Mouse (Mus musculus): ENCODE data around the gene Gm5108. TPM values are rescaled to one million over a fixed set of nuclear protein-coding genes. Genes with fewer than 3 reads are reported as not detected.

Gm5108 gene
- not detected for polyA plus RNA-seq (2012; fragmentation: generic; extraction: Trizol)
- long read RNA-seq, experiment 1 = 0 reads
- long read RNA-seq, experiment 2 = 0 reads

DNA sequence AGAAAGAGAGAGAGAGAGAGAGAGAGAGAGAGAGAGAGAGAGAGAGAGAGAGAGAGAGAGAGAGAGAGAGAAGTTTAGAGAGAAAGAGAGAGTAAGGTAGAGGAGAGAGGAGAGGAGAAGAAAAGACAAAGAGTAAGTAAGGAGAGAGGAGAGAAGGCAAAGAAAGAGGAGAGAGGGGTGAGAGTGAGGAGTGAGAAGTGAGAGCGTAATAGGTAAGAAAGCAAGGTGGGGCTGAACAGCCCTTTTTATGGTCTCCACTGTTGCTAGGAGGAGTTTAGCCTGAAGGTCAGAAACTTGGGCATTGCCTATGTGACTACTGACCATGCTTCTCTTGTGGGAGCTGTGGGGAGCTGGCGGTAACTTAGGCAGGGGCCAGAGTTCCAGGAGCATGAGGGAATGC, at the start of gene Gm5108:
Gene Gm5108 (plus strand): TSS at position 301 of the 400 bp plus-strand sequence.
- Histone ChIP-seq H3K79me2 (ENCODE audit: control insufficient read depth, insufficient read depth) (no peaks in the 10 kb centered on the region), H3K36me3 (ENCODE audit: control insufficient read depth, insufficient read depth) (no peaks in the 10 kb centered on the region), H3K4me3 (ENCODE audit: insufficient read depth, poor library complexity, severe bottlenecking) (no peak within 1 kb of the TSS), H3ac (ENCODE audit: control insufficient read depth, insufficient read length, low read depth) (no peak within 1 kb of the TSS), H3K27me3 (ENCODE audit: control insufficient read depth, insufficient read depth, insufficient read length) (no peaks in the 10 kb centered on the region), H3K79me3 (ENCODE audit: low read depth) (no peaks in the 10 kb centered on the region)
- TF ChIP-seq CEBPB (IDR thresholded peaks at IDR 0.05; ENCODE audit: low read depth) = no peak
- no peak for TF ChIP-seq USF1 (IDR thresholded peaks at IDR 0.05; ENCODE audit: low read depth)
- no peak for TF ChIP-seq MAX (IDR thresholded peaks at IDR 0.05)
- no peak for TF ChIP-seq MYOG (IDR thresholded peaks at IDR 0.05; ENCODE audit: control insufficient read depth, extremely low read depth, insufficient read length)
- TF ChIP-seq CTCF (IDR thresholded peaks at IDR 0.05; ENCODE audit: control insufficient read depth, insufficient read depth, insufficient read length) = no peak
- TF ChIP-seq MYOD1 (IDR thresholded peaks at IDR 0.05; ENCODE audit: control insufficient read depth, insufficient read length, low read depth) = no peak
- TF ChIP-seq FOSL1 (IDR thresholded peaks at IDR 0.05; ENCODE audit: insufficient read depth, low read length, poor library complexity, severe bottlenecking) = no peak

GRCm38 (mm10) chr5:67898921-67899320, 42.5 kb upstream of the Gm5108 start:
- Histone ChIP-seq H3K27me3 (ENCODE audit: control insufficient read depth, insufficient read depth, insufficient read length) (no peaks in the 10 kb centered on the region), H3K4me3 (ENCODE audit: insufficient read depth, poor library complexity, severe bottlenecking) (no peak overlapping the region), H3K79me3 (ENCODE audit: low read depth) (no peaks in the 10 kb centered on the region), H3K36me3 (ENCODE audit: control insufficient read depth, insufficient read depth) (no peaks in the 10 kb centered on the region), H3K79me2 (ENCODE audit: control insufficient read depth, insufficient read depth) (no peaks in the 10 kb centered on the region), H3ac (ENCODE audit: control insufficient read depth, insufficient read length, low read depth) (no peak overlapping the region)
- TF ChIP-seq MAX (IDR thresholded peaks at IDR 0.05) (no peak), FOSL1 (IDR thresholded peaks at IDR 0.05; ENCODE audit: insufficient read depth, low read length, poor library complexity, severe bottlenecking) (no peak), USF1 (IDR thresholded peaks at IDR 0.05; ENCODE audit: low read depth) (no peak), CEBPB (IDR thresholded peaks at IDR 0.05; ENCODE audit: low read depth) (no peak), CTCF (IDR thresholded peaks at IDR 0.05; ENCODE audit: control insufficient read depth, insufficient read depth, insufficient read length) (no peak), MYOG (IDR thresholded peaks at IDR 0.05; ENCODE audit: control insufficient read depth, extremely low read depth, insufficient read length) (no peak), MYOD1 (IDR thresholded peaks at IDR 0.05; ENCODE audit: control insufficient read depth, insufficient read length, low read depth) (no peak)

DNA sequence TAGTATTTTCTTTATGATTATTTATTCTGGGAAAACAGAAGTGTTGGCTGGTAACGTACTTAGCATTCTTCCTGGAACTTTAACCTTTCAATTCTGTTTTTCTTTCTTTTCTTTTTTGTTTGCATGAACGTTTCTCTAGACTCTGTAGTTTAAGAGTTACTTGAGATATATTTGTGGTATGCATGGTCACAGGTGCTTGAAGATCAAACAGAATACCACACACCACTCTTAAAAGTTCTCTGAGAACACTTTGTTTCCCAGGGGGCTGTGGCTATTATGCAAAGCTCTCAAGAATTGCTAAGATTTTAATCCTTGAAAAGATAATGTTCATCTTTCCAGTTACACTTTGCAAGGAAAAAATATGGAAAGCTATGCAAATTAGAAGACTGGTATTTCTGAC, 36.9 kb upstream of the Gm5108 start:
- Histone ChIP-seq H3K4me3 (ENCODE audit: insufficient read depth, poor library complexity, severe bottlenecking) (no peak overlapping the region), H3ac (ENCODE audit: control insufficient read depth, insufficient read length, low read depth) (no peak overlapping the region), H3K79me2 (ENCODE audit: control insufficient read depth, insufficient read depth) (no peaks in the 10 kb centered on the region), H3K27me3 (ENCODE audit: control insufficient read depth, insufficient read depth, insufficient read length) (no peaks in the 10 kb centered on the region), H3K36me3 (ENCODE audit: control insufficient read depth, insufficient read depth) (no peaks in the 10 kb centered on the region), H3K79me3 (ENCODE audit: low read depth) (no peaks in the 10 kb centered on the region)
- TF ChIP-seq MYOD1 (IDR thresholded peaks at IDR 0.05; ENCODE audit: control insufficient read depth, insufficient read length, low read depth) = no peak
- no peak for TF ChIP-seq FOSL1 (IDR thresholded peaks at IDR 0.05; ENCODE audit: insufficient read depth, low read length, poor library complexity, severe bottlenecking)
- no peak for TF ChIP-seq CTCF (IDR thresholded peaks at IDR 0.05; ENCODE audit: control insufficient read depth, insufficient read depth, insufficient read length)
- no peak for TF ChIP-seq MAX (IDR thresholded peaks at IDR 0.05)
- no peak for TF ChIP-seq USF1 (IDR thresholded peaks at IDR 0.05; ENCODE audit: low read depth)

GRCm38 (mm10) chr5:67930584-67930983, 10.9 kb upstream of the Gm5108 start:
- TF ChIP-seq MAX (IDR thresholded peaks at IDR 0.05) = no peak
- TF ChIP-seq CEBPB (IDR thresholded peaks at IDR 0.05; ENCODE audit: low read depth) = no peak
- TF ChIP-seq MYOD1 (IDR thresholded peaks at IDR 0.05; ENCODE audit: control insufficient read depth, insufficient read length, low read depth) = no peak
- no peak for TF ChIP-seq USF1 (IDR thresholded peaks at IDR 0.05; ENCODE audit: low read depth)
- no peak for TF ChIP-seq FOSL1 (IDR thresholded peaks at IDR 0.05; ENCODE audit: insufficient read depth, low read length, poor library complexity, severe bottlenecking)
- TF ChIP-seq CTCF (IDR thresholded peaks at IDR 0.05; ENCODE audit: control insufficient read depth, insufficient read depth, insufficient read length) = no peak
- H3K4me3 ChIP-seq (ENCODE audit: insufficient read depth, poor library complexity, severe bottlenecking) = no peak overlapping the region
- no peaks in the 10 kb centered on the region for H3K79me3 ChIP-seq (ENCODE audit: low read depth)
- no peaks in the 10 kb centered on the region for H3K36me3 ChIP-seq (ENCODE audit: control insufficient read depth, insufficient read depth)
- H3ac ChIP-seq (ENCODE audit: control insufficient read depth, insufficient read length, low read depth) = no peak overlapping the region
- H3K27me3 ChIP-seq (ENCODE audit: control insufficient read depth, insufficient read depth, insufficient read length) = no peaks in the 10 kb centered on the region
- H3K79me2 ChIP-seq (ENCODE audit: control insufficient read depth, insufficient read depth) = no peaks in the 10 kb centered on the region

- TF ChIP-seq FOSL1 (IDR thresholded peaks at IDR 0.05; ENCODE audit: insufficient read depth, low read length, poor library complexity, severe bottlenecking) (no peak), USF1 (IDR thresholded peaks at IDR 0.05; ENCODE audit: low read depth) (no peak), CTCF (IDR thresholded peaks at IDR 0.05; ENCODE audit: control insufficient read depth, insufficient read depth, insufficient read length) (no peak)
- H3K79me2 ChIP-seq (ENCODE audit: control insufficient read depth, insufficient read depth) = no peaks in the 10 kb centered on the region
- no peaks in the 10 kb centered on the region for H3K27me3 ChIP-seq (ENCODE audit: control insufficient read depth, insufficient read depth, insufficient read length)
- H3K79me3 ChIP-seq (ENCODE audit: low read depth) = no peaks in the 10 kb centered on the region
- no peak overlapping the region for H3K4me3 ChIP-seq (ENCODE audit: insufficient read depth, poor library complexity, severe bottlenecking)
- no peak overlapping the region for H3ac ChIP-seq (ENCODE audit: control insufficient read depth, insufficient read length, low read depth)
- H3K36me3 ChIP-seq (ENCODE audit: control insufficient read depth, insufficient read depth) = no peaks in the 10 kb centered on the region
These were observed 9.8 kb upstream of the Gm5108 start for GRCm38 (mm10) chr5:67931623-67932022.

DNA sequence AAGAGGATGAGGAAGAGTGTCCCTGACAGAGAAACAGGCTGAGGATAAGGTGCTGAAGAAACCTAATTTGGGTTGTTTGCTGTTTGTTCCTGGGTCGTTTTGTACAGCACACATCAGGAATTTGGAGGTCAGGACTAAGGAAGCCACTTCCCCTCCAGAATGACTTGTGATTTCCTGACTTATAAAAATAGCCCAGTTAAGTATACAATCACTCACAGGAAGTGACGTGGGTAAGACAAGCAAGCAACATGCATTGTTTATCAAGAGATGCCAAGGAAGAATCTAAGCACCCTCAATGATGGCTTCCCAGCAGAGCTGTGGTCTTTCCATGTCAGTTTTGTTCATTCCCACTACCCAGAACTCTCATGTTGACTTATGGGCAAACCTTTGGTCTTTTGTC, 1.7 kb downstream of the Gm5108 start:
- no peaks in the 10 kb centered on the region for H3K27me3 ChIP-seq (ENCODE audit: control insufficient read depth, insufficient read depth, insufficient read length)
- H3K36me3 ChIP-seq (ENCODE audit: control insufficient read depth, insufficient read depth) = no peaks in the 10 kb centered on the region
- TF ChIP-seq MAX (IDR thresholded peaks at IDR 0.05) (no peak), CEBPB (IDR thresholded peaks at IDR 0.05; ENCODE audit: low read depth) (no peak), CTCF (IDR thresholded peaks at IDR 0.05; ENCODE audit: control insufficient read depth, insufficient read depth, insufficient read length) (no peak), MYOG (IDR thresholded peaks at IDR 0.05; ENCODE audit: control insufficient read depth, extremely low read depth, insufficient read length) (no peak)
- H3K79me2 ChIP-seq (ENCODE audit: control insufficient read depth, insufficient read depth) = no peaks in the 10 kb centered on the region
- no peaks in the 10 kb centered on the region for H3K79me3 ChIP-seq (ENCODE audit: low read depth)
- H3ac ChIP-seq (ENCODE audit: control insufficient read depth, insufficient read length, low read depth) = no peak overlapping the region
- H3K4me3 ChIP-seq (ENCODE audit: insufficient read depth, poor library complexity, severe bottlenecking) = no peak overlapping the region

Measured in C2C12 (cell line).